Comparison of ENCODE assay signal across 18 mouse cellular contexts in genomic region chr6:58648100-58648749, GRCm38 (mm10).
A peak's percentile ranks its signal among the peaks of the same experiment; 100 is the strongest.
DNase-seq lines count a peak whose midpoint lies in the region; ATAC-seq lines count a peak whose summit lies in the region.
"Had no signal": no experiment of that assay in that cellular context is flagged by ENCODE, and none has a peak within 500 bp of the region (broad histone marks: within the 10 kb centered on the region; RNA-seq: fewer than 3 reads in every experiment).

No protein-coding gene starts in this region.

- H3K36me3 ChIP-seq in heart, embryonic 12.5 days: no peaks in the 10 kb centered on the region
- peaks cover 93% of the 10 kb centered on the region for H3K36me3 ChIP-seq in erythroblast, embryonic 14.5 days (ENCODE audit: control insufficient read depth)
- H3K36me3 ChIP-seq: embryonic facial prominence, embryonic 10.5 days had no signal

- peak; percentile 33; the same call in 1 of the 2 replicates for ATAC-seq in heart, embryonic 12.5 days (ENCODE audit: insufficient number of reproducible peaks, low FRiP score)
- ATAC-seq in megakaryocyte-erythroid progenitor cell, adult 5-6 weeks (replicated peaks; ENCODE audit: low FRiP score, low TSS enrichment, poor library complexity, severe bottlenecking): peak; percentile 82
- no peak for ATAC-seq in frontal cortex, adult (ENCODE audit: low TSS enrichment)

- intact Hi-C loops in heart, postnatal 36 days (cut with DNase I): no loop called here

- H3K4me3 ChIP-seq in heart, embryonic 12.5 days: no peak overlapping the region
- peak overlapping the region; percentile 49 for H3K4me3 ChIP-seq in erythroblast, embryonic 14.5 days (replicated peaks)
- H3K4me3 ChIP-seq: embryonic facial prominence, embryonic 10.5 days; megakaryocyte, embryonic 14.5 days had no signal

- 18% methylated on average over 3 of the region's 3 CpGs for WGBS in heart, embryonic 12.5 days

- H3K4me2 ChIP-seq in heart, embryonic 12.5 days: peak overlapping the region; percentile 13; the same call in 1 of the 2 replicates
- H3K4me2 ChIP-seq: hindbrain, embryonic 14.5 days had no signal

- H3K9ac ChIP-seq in heart, embryonic 12.5 days: no peak overlapping the region
- H3K9ac ChIP-seq: hindbrain, embryonic 14.5 days had no signal

- peaks cover 9% of the 10 kb centered on the region for H3K4me1 ChIP-seq in heart, embryonic 12.5 days (replicated peaks)
- H3K4me1 ChIP-seq in erythroblast, embryonic 14.5 days (ENCODE audit: control insufficient read depth): peaks cover 99% of the 10 kb centered on the region
- H3K4me1 ChIP-seq: embryonic facial prominence, embryonic 10.5 days had no signal

- H3K9me3 ChIP-seq in heart, embryonic 12.5 days (replicated peaks): no peaks in the 10 kb centered on the region
- no peaks in the 10 kb centered on the region for H3K9me3 ChIP-seq in erythroblast, embryonic 14.5 days (ENCODE audit: control insufficient read depth, low read length)
- H3K9me3 ChIP-seq: embryonic facial prominence, embryonic 10.5 days; megakaryocyte, embryonic 14.5 days had no signal

- H3K27me3 ChIP-seq in heart, embryonic 12.5 days (replicated peaks): no peaks in the 10 kb centered on the region
- H3K27me3 ChIP-seq in erythroblast, embryonic 14.5 days (ENCODE audit: control insufficient read depth): no peaks in the 10 kb centered on the region
- H3K27me3 ChIP-seq: megakaryocyte, embryonic 14.5 days had no signal

- H3K27ac ChIP-seq in heart, embryonic 12.5 days (ENCODE audit: poor library complexity, severe bottlenecking): 0 out of 2 replicates have a peak overlapping the region, but pooled peaks have one; percentile 11
- H3K27ac ChIP-seq: embryonic facial prominence, embryonic 10.5 days; hindbrain, embryonic 14.5 days had no signal

- DNase-seq in heart, postnatal 36 days: no peak
- DNase-seq in liver: peak; percentile 39
- no peak for DNase-seq in cerebellum, adult 18-20 months
- no peak for DNase-seq in lung, postnatal 10 days
- DNase-seq: adrenal gland, adult 2 months; cerebellum, postnatal 25 days; gastrocnemius, postnatal 36 days; kidney, adult 8-10 months; layer of hippocampus, postnatal 36 days; left cerebral cortex, postnatal 4 days; lung, adult 2 months had no signal
